Mouse (Mus musculus) heart, postnatal 10 days (tissue): ENCODE data around the gene Gnaz. TPM values are rescaled to one million over a fixed set of nuclear protein-coding genes. Genes with fewer than 3 reads are reported as not detected.
A peak's percentile ranks its signal among the peaks of the same experiment; 100 is the strongest.

ENCODE experiments used
- DNase-seq, 2 experiments: peaks; one replicate each; pipeline ENCODE4 v3.0.0; 2021
- intact Hi-C: fragments of 180-260 bp; cut with DNase I; formaldehyde crosslinking; loops from one replicate; pipeline ENCODE4 v1.15.1; 2025
- total RNA-seq, 2 experiments: library from RNA; stranded (reverse); gene quantifications; 2 replicates each; pipeline ENCODE4 v1.2.3; 2021

Gene Gnaz
- total RNA-seq: 1 to 10 TPM; 1.3 to 1.5 TPM

DNA sequence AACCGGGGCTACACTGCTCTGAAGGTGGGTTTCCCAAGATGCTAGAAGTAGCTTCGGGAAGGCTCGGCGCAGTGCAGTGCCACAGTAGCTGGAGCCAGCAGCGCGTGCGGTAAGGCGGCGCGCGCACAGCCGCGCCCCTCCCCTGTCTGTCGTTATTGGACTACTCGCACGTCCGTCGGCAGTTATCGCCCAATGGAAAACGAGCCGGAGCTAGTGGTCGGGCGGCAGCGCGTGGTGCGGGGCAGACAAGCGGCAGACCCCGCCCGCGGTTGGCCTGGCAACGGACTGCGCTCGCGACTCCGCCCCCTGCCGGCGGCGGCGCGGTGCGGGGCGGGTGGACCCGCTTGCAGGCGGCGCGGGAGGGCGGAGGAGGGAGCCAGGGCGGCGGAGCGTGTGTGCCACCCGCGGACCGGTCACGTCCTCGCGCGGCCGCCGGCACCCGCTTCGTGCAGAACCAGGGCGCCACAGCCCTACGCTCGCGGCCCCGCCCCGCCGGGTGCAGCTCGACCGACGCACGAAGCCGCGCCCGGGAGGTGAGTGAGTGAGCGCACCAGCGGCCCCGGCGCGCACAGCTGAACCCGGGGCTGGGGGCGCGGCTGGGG is at the start of gene Gnaz:
Gnaz (plus strand) TSS at position 328 of the 602 bp plus-strand sequence.
- intact Hi-C loops: no loop called here

DNA sequence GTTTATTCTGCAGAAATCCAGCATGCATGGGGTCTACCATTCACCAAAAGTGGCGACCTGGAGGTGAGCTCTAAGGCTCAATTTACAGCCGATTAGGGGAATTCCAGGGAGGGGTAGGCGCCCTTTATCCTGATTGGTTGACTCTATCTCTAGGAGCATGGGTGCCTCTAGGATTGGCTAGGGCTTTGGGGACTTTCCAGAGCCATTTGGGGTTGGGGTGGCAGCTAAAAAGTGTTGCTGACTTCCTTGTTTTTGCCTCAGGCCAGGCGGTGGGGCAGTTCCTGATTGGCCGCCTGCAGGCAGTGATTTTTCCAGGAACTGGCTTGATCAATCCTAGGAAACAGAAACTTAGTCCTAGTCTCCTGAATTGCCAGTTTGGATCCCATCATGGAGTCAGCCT is 47.7 kb upstream of the Gnaz start:
- intact Hi-C loops: no loop called here

More for the DNA sequence above, at the start of gene Gnaz:
- peak; percentile 95 to 97 for DNase-seq

DNA sequence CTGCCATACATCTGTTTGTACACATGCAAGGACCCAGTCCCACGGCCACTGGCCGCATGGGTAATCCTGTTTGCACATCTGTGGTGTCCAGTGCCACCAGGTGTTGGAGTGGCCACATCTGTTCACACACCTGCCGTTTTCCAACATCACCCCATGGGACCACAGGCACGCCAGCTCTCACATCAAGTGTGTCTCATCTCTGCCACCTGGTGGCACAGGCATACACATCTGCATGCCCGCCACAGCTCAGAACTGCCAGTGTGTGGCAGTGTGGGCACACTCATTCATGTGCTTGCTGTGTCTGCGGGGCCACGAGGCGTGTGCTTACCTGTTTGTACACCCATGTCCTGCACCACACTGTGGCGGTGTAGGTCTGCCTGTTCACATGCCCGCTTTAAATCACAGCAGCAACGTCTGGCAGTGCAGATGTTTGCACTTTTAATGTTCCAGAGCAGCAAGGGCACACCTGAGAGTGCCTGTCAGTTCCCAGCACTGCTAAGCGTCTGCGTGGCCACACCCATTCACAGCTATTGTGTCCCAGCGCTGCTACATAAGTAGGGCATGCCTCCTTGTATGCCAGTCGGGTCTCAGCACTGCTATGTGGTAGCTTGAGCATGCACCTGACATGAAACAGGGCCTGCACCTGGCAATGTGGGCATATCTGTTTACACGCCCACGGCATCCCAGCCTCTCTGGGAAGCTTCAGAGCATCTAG is 46.0 kb upstream of the Gnaz start:
- intact Hi-C loops: loop anchor here (5.0 kb wide), 1 partner anchor 231 kb away; no protein-coding TSS in a partner anchor
- DNase-seq: peak; percentile 51 to 59

More for the DNA sequence above, 47.7 kb upstream of the Gnaz start:
- DNase-seq: no peak

- no peak for DNase-seq
- intact Hi-C loops: loop anchor here (5.0 kb wide), 1 partner anchor 231 kb away; no protein-coding TSS in a partner anchor
Observed at GRCm38 (mm10) chr10:74921614-74922013, 45.4 kb upstream of the Gnaz start.

DNA sequence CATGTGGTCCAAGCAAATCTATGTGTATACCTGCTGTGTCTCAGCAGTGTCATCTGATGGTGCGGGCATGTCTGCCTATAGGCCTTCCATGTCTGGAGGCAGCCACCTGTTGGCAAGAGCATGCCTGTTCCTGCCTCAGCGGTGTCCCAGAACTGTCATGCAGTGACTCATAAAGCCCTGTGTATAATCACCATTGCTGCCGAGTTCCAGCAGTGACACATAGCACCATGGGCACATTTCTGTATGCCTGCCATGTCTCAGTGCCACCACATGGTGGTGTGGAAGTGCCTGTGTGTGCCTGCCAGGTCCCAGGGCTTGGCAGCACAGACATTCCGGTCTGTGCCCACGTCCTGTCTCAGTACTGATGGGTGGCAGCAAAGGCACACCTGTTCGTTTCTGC is 44.2 kb upstream of the Gnaz start:
- DNase-seq: peak; percentile 26 to 35
- intact Hi-C loops: loop anchor here (5.0 kb wide), 1 partner anchor 230 kb away; no protein-coding TSS in a partner anchor

DNA sequence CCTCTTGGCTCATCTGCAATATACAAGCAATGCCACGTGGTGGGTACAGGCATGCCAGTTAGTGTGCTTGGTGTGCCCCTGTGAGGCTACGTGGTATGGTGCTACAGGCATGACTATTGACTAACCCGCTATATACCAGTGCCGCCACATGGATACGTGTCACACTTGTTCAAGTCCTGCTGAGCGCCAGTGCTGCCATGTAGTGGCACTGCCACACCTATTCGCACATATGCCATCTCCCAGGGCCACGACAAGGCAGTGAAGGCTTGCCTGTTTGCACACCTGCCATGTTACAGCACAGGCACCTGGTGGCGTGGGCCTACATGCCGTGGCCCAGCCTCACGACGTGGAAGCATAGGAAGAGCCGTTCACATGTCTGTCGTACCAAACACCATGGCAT is 42.7 kb upstream of the Gnaz start:
- intact Hi-C loops: loop anchor here (5.0 kb wide), 1 partner anchor 228 kb away; no protein-coding TSS in a partner anchor

DNA sequence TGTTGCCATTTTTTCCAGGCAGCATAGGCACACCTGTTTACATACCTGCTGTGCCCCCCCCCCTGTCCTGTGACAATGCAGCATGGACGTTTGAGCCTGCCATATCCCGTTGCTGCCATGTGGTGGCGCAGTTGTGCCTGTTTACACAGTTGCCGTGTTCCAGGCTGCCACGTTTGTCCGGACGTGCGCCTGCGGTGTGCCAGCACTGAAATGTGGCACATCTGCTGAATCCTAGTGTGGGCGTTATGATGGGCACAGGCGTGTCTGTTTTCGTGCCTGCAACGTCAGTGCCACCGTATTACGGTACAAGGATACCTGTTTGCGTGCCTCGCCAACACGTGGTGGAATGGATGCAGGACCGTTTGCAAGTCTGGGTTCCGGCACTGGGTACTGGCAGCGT is 41.7 kb upstream of the Gnaz start:
- intact Hi-C loops: no loop called here
- peak in 1 of 2 experiments; percentile 56 for DNase-seq

More for the DNA sequence above, 42.7 kb upstream of the Gnaz start:
- DNase-seq: no peak

GRCm38 (mm10) chr10:74928276-74928675 is 38.7 kb upstream of the Gnaz start:
- intact Hi-C loops: no loop called here
- no peak for DNase-seq

GRCm38 (mm10) chr10:74929578-74929977 is 37.4 kb upstream of the Gnaz start:
- intact Hi-C loops: no loop called here
- no peak for DNase-seq

DNA sequence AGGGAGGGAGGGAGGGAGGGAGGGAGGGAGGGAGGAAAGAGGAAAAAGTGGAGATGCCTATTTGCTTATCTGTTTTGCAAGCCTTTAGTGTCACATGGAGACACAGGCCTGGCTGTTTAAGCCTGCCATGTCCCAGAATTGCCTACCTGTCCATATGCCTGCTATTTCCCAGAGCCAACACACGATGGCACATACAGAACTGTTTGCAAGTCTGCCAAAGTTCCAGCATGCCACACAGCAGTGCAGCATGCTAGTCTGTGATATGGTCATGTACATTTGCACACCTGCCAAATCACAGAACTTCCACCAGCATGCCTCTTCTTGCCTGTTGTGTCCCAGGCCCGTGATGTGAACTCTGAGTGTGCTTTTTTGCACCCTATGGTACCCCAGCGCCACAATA is 36.4 kb upstream of the Gnaz start:
- intact Hi-C loops: no loop called here
- no peak for DNase-seq

DNA sequence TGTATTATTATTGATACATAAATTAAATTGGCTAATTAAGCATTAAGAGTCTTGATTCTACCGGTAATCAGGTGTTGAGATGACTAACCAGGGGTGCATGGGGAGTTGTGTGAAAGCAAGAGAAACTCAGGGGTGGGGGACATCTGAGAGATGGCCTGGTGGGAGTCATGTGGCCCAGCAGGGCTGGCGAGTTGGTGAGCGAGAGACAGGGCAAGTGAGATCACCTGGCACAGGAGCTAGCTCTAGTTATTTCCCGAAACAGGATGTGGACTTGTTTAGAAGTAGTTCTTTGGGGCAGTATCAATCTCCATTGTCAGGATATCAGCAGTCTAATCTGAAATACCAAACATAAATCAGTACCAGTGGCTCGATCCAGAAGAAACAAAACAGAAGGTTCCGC is 35.3 kb upstream of the Gnaz start:
- no peak for DNase-seq
- intact Hi-C loops: no loop called here

- DNase-seq: no peak
- intact Hi-C loops: no loop called here
Observed at GRCm38 (mm10) chr10:74932487-74932886, 34.5 kb upstream of the Gnaz start.

- no peak for DNase-seq
- intact Hi-C loops: no loop called here
Observed at GRCm38 (mm10) chr10:74933548-74934190, 33.3 kb upstream of the Gnaz start.

DNA sequence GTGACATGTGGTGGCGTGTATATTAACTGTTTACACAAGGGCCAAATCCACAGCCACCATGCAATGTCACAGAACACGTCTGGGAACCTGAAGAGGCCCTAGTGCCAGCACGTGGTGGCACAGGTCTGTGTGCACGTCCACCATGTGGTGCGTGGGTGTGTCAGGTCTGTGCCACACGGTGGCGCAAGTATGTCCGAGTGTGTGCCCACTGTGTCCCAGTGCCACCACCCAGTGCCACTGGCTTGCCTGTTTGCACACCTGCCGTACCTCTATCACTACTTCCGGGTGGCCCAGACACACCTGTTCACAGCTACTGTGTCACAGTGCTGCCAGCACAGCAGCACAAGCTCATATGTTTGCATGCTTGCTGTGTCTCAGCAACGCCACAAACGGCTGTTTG is 32.5 kb upstream of the Gnaz start:
- intact Hi-C loops: no loop called here
- no peak for DNase-seq

- intact Hi-C loops: no loop called here
- DNase-seq: peak in 1 of 2 experiments; percentile 17
Observed at GRCm38 (mm10) chr10:74935016-74935415, 32.0 kb upstream of the Gnaz start.

- intact Hi-C loops: loop anchor here (1.0 to 2.0 kb wide), 2 partner anchors 84 to 214 kb away; no protein-coding TSS in a partner anchor
- peak in 1 of 2 experiments; percentile 20 for DNase-seq
Observed at GRCm38 (mm10) chr10:74937003-74937790, 29.8 kb upstream of the Gnaz start.

DNA sequence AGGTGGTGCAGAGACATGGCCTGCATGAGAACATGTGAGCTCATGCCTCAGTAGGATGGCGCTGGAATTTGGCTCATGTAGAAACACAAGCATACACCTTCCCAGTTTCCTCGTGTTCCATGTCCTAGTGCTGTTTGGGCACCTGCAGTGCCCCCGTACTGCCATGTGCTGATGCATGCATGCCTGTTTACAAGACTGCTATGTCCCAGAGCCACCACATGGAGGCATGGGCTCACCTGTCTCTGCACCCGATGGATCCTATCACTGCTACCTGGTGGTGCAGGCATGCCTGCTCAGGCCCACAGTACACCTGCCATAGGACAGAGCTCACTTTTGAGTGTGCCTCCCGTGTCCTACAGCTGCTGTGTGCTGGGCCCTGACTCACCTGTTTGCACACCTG is 28.6 kb upstream of the Gnaz start:
- intact Hi-C loops: no loop called here
- no peak for DNase-seq

DNA sequence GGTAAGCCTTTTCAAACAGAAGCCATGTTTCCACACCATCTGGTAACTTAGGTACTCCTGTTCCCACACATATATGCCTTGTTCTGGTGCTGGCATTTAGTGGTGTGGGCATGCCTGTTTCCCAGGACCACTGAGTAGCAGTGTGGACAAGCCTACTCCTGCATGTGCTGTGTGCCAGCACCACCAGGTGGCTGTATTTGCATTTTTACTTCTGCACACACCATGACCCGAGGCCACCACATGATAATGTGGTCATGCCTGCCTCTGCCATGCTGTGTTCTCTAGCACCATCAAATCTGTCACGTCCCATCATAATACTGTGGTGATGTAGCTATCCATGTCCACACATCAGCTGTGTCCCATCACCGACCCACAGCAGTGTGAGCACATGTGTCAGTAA is 27.7 kb upstream of the Gnaz start:
- intact Hi-C loops: no loop called here
- DNase-seq: no peak

DNA sequence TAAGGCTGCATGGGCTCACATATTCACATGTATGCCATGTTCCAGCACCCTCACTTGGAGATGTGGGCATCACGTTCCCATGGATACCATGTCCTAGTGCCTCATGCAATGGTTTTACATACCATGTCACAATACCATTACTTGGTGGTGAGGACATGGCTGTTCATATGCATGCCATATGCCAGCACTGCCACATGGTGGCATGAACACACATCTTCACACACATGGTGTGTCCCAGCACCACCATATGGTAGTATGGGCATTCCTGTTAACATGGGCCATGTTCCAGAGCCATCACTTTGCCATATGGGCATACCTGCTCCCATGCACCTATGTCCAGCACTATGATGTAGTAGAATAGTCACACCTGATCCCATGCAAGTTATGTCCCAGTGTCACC is 26.2 kb upstream of the Gnaz start:
- intact Hi-C loops: no loop called here
- no peak for DNase-seq

GRCm38 (mm10) chr10:74952830-74953443 is 14.0 kb upstream of the Gnaz start:
- intact Hi-C loops: no loop called here
- no peak for DNase-seq
